Mouse (Mus musculus) embryo, embryonic 10.5 days (tissue): ENCODE data around the gene Slc18a3.

Experiments used
- DNase-seq: peaks from one replicate; pipeline ENCODE4 v3.0.0-alpha.2; 2015; ENCODE audit warnings: low spot score

The Slc18a3 gene

GRCm38 (mm10) chr14:32463211-32464040, 1.2 kb downstream of the Slc18a3 start:
- DNase-seq = peak; percentile 27

- DNase-seq = no peak
These were observed 12.1 kb downstream of the Slc18a3 start for GRCm38 (mm10) chr14:32452552-32452951.

- no peak for DNase-seq
These were observed 17.7 kb downstream of the Slc18a3 start for GRCm38 (mm10) chr14:32446989-32447388.

GRCm38 (mm10) chr14:32443446-32443845, 21.2 kb downstream of the Slc18a3 start:
- no peak for DNase-seq

- no peak for DNase-seq
These were observed 24.9 kb downstream of the Slc18a3 start for GRCm38 (mm10) chr14:32439744-32440143.

GRCm38 (mm10) chr14:32439316-32439715, 25.3 kb downstream of the Slc18a3 start:
- DNase-seq = no peak

GRCm38 (mm10) chr14:32437352-32437793, 27.3 kb downstream of the Slc18a3 start:
- DNase-seq = peak; percentile 68

GRCm38 (mm10) chr14:32429030-32429602, 35.5 kb downstream of the Slc18a3 start:
- peak; percentile 41 for DNase-seq

- DNase-seq = no peak
These were observed 40.7 kb downstream of the Slc18a3 start for GRCm38 (mm10) chr14:32423946-32424345.

GRCm38 (mm10) chr14:32418747-32419146, 45.9 kb downstream of the Slc18a3 start:
- no peak for DNase-seq
